Mouse (Mus musculus) ES-E14 (cell line): ENCODE results near the gene Slc9a6.

Source experiments
- CHD2 ChIP-seq: IDR thresholded peaks from 2 replicates; pipeline ENCODE4 v1.6.1; 2014; ENCODE audit warnings: mild to moderate bottlenecking, low read depth, low read length, inconsistent platforms
- MAFK ChIP-seq: IDR thresholded peaks from 2 replicates; pipeline ENCODE4 v1.6.1; 2014; ENCODE audit warnings: mild to moderate bottlenecking, low read depth, low read length, inconsistent platforms; ENCODE audit not compliant: insufficient read depth
- ZC3H11A ChIP-seq: IDR thresholded peaks from 2 replicates; pipeline ENCODE4 v1.6.1; 2012; ENCODE audit warnings: low read depth, mild to moderate bottlenecking, inconsistent platforms, low read length, borderline replicate concordance

- TF ChIP-seq ZC3H11A (no peak), CHD2 (no peak), MAFK (no peak)
Observed at GRCm38 (mm10) chrX:56661143-56661542, 51.6 kb downstream of the Slc9a6 start.
